ENCODE assay signal across 15 mouse cellular contexts in the genomic region with DNA sequence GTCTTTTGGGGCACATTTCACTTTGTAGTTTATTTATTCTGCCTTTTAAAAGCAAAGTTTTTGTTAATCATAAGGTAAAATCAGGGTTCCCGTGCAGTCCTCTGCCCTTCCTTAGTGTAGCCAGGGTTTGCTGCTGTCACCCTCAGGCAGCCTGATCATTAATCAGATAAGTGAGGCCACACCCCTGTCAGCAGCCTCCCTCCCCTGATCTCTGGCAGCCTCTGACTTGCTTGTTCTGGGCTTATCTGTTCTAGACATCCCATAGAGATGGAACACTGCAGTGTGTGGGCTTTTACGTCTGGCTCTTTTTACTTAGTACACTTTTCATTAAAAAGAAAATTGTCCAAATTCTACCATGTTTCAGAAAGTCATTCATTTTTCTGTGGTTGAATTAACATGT. TPM values are rescaled to one million over a fixed set of nuclear protein-coding genes. Genes with fewer than 3 reads are reported as not detected.
DNase-seq lines count a peak whose midpoint lies in the region; ATAC-seq and TF ChIP-seq lines count a peak whose summit lies in the region.
"Had no signal": no experiment of that assay in that cellular context is flagged by ENCODE, and none has a peak within 500 bp of the region (broad histone marks: within the 10 kb centered on the region; RNA-seq: fewer than 3 reads in every experiment).

No protein-coding gene starts in this region.

- no peaks in the 10 kb centered on the region for H3K9me3 ChIP-seq in liver, postnatal 0 days (ENCODE audit: low read length)
- H3K9me3 ChIP-seq: stomach, embryonic 15.5 days had no signal

- ATAC-seq in liver, postnatal 0 days = no peak
- peak; percentile 36 for ATAC-seq in activated CD4-positive, CD25-positive, alpha-beta regulatory T cell, adult 4 months
- ATAC-seq in erythroid progenitor cell, adult 5-6 weeks (replicated peaks; ENCODE audit: low FRiP score, poor library complexity, severe bottlenecking) = peak; percentile 70; the same call in 1 of the 2 replicates

- TF ChIP-seq EP300 in liver, postnatal 0 days (IDR thresholded peaks at IDR 0.05; ENCODE audit: low read depth) = no peak

- no peak overlapping the region for H3K4me3 ChIP-seq in liver, postnatal 0 days (ENCODE audit: low read depth, low read length)
- H3K4me3 ChIP-seq: megakaryocyte, embryonic 14.5 days; stomach, embryonic 15.5 days had no signal

- no peaks in the 10 kb centered on the region for H3K27me3 ChIP-seq in liver, postnatal 0 days (ENCODE audit: insufficient read depth, low read length)
- H3K27me3 ChIP-seq: CH12.LX; megakaryocyte, embryonic 14.5 days; stomach, embryonic 15.5 days had no signal

- no peak overlapping the region for H3K27ac ChIP-seq in liver, postnatal 0 days (ENCODE audit: low read depth)
- H3K27ac ChIP-seq: stomach, embryonic 15.5 days had no signal

- peaks cover 2% of the 10 kb centered on the region; the same call in 1 of the 2 replicates for H3K36me3 ChIP-seq in liver, postnatal 0 days (replicated peaks; ENCODE audit: insufficient read depth, low read length)

- H3K4me2 ChIP-seq in liver, postnatal 0 days (ENCODE audit: low read depth, low read length) = no peak overlapping the region
- H3K4me2 ChIP-seq: heart, embryonic 11.5 days; stomach, embryonic 15.5 days had no signal

- peaks cover 2% of the 10 kb centered on the region; the same call in 1 of the 2 replicates for H3K4me1 ChIP-seq in liver, postnatal 0 days (ENCODE audit: insufficient read depth)
- H3K4me1 ChIP-seq: stomach, embryonic 15.5 days had no signal

- peak; percentile 72 for DNase-seq in liver
- no peak for DNase-seq in liver, postnatal 0 days
- peak; percentile 31 for DNase-seq in mesoderm, embryonic 11.5 days (ENCODE audit: low read depth, low spot score)
- no peak for DNase-seq in lung, postnatal 4 days
- no peak for DNase-seq in kidney, postnatal 25 days
- no peak for DNase-seq in frontal cortex, postnatal 10 days (ENCODE audit: low spot score in 2 of 2)
- DNase-seq: lung, adult 18-20 months; right cerebral cortex, postnatal 14 days; thymus, postnatal 36 days had no signal

- no peak overlapping the region for H3K9ac ChIP-seq in liver, postnatal 0 days (replicated peaks)
- H3K9ac ChIP-seq: stomach, embryonic 15.5 days had no signal

- no peak for TF ChIP-seq CTCF in liver, postnatal 0 days (IDR thresholded peaks at IDR 0.05; ENCODE audit: low read depth)

- 31% methylated on average over 2 of the region's 2 CpGs for WGBS in liver, postnatal 0 days (ENCODE audit: insufficient replicate concordance)

RNA-seq across cellular contexts. Expression of gene Camkmt, which starts 13.0 kb away (rescaled TPM):
- 1.4 and 2.1 TPM in 2 replicates for polyA plus RNA-seq in liver, postnatal 0 days (2015; fragmentation: Nextera tagmentation; extraction: Ambion mirVana)
- 1 to 10 TPM; 6.6 to 7.6 TPM for polyA plus RNA-seq in activated CD4-positive, CD25-positive, alpha-beta regulatory T cell, adult 4 months (2017; shearing (Covaris generic))
- total RNA-seq in erythroid progenitor cell, adult 5-6 weeks (2015; ENCODE audit: low replicate concordance) = 2.9 TPM in 1 of 2 replicates, not detected in the other
- 5.0 and 6.2 TPM in 2 replicates for total RNA-seq in erythroid progenitor cell, adult 5-6 weeks (2017; ENCODE audit: low replicate concordance)

RNA-seq across cellular contexts. Expression of gene Prepl, which starts 13.3 kb away (rescaled TPM):
- polyA plus RNA-seq in liver, postnatal 0 days (2015; fragmentation: Nextera tagmentation; extraction: Ambion mirVana) = 4.5 and 4.6 TPM in 2 replicates
- 10 to 100 TPM in 1 of 2 experiments, 1 to 10 TPM in 1; 7.1 to 11.1 TPM for polyA plus RNA-seq in activated CD4-positive, CD25-positive, alpha-beta regulatory T cell, adult 4 months (2017; shearing (Covaris generic))
- total RNA-seq in erythroid progenitor cell, adult 5-6 weeks (2015; ENCODE audit: low replicate concordance) = 14.1 and 23.1 TPM in 2 replicates
- total RNA-seq in erythroid progenitor cell, adult 5-6 weeks (2017; ENCODE audit: low replicate concordance) = 2.8 and 8.2 TPM in 2 replicates

Comparison
In these comparisons a context has a peak if more than half of its experiments do, and no peak if none do; other contexts are left out.
1. DNase-seq: peak in liver (single experiment) and mesoderm, embryonic 11.5 days (single experiment); none in liver, postnatal 0 days (single experiment), lung, postnatal 4 days (0 of 2), kidney, postnatal 25 days (0 of 2) and frontal cortex, postnatal 10 days (0 of 2).